Mouse (Mus musculus) liver, postnatal 0 days (tissue): Measurements from ENCODE around the gene Eif3c.

Source experiments
- CTCF ChIP-seq: sonication (generic); IDR thresholded peaks from 2 replicates; pipeline ENCODE4 v1.5.1; 2016; ENCODE audit warnings: antibody characterized with exemption, low read depth
- EP300 ChIP-seq: IDR thresholded peaks from 2 replicates; pipeline ENCODE4 v1.6.1; 2016; ENCODE audit warnings: antibody characterized with exemption, low read depth, mild to moderate bottlenecking

GRCm38 (mm10) chr7:126612736-126613135 lies 46.5 kb upstream of the Eif3c start:
- TF ChIP-seq EP300 (no peak), CTCF (no peak)
